Mouse (Mus musculus): ENCODE measurements at regions not wholly inside any gene's neighbourhood (a gene's known extent, or its start where the extent isn't known, plus 50 kb on each side); places are given as distances from the start of the nearest gene placed in this dataset.

DNA sequence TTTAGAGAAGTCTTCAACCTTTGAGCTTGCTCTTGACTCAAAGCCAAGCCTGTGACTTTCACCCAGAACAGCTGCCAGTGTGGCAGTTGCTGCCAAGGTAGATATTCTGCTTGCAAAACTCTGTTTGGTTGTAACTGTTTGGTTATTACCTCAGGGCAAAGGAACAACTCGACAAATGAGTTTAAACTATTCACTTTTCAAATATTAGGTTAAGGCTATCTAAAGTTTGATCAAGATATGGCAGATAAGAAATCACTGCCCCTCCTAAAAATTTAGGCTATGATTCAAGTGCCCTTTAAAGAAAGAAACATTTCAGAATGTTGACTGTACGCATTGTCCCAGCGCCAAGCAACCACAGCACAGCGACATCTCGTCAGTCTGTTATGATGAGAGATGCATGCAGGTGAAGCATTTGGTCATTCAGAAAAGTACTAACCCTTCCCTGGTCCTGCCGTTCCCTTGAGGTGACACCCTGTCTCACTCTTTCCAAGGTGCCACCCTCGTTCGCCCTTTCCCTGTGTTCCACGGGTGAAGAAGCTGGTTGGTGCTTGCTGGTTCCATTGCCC, 81.1 kb upstream of the Mbip start:
- H3K4me2 ChIP-seq (ENCODE audit: low read depth, low read length) = no peak overlapping the region
- no peaks in the 10 kb centered on the region for H3K36me3 ChIP-seq (replicated peaks; ENCODE audit: insufficient read depth, low read length)
- DNase-seq = peak; percentile 20
- H3K4me1 ChIP-seq (ENCODE audit: insufficient read depth) = no peaks in the 10 kb centered on the region
- ATAC-seq = no peak
- H3K9ac ChIP-seq (replicated peaks) = no peak overlapping the region
- peaks cover 8% of the 10 kb centered on the region; the same call in 1 of the 2 replicates for H3K27me3 ChIP-seq (ENCODE audit: insufficient read depth, low read length)
- no peak overlapping the region for H3K4me3 ChIP-seq (ENCODE audit: low read depth, low read length)
- TF ChIP-seq CTCF (IDR thresholded peaks at IDR 0.05; ENCODE audit: low read depth) (no peak), EP300 (IDR thresholded peaks at IDR 0.05; ENCODE audit: low read depth) (no peak)
- H3K9me3 ChIP-seq (ENCODE audit: low read length) = no peaks in the 10 kb centered on the region
- H3K27ac ChIP-seq (ENCODE audit: low read depth) = no peak overlapping the region
- WGBS (ENCODE audit: insufficient replicate concordance) = 65% methylated on average over 9 of the region's 9 CpGs

DNA sequence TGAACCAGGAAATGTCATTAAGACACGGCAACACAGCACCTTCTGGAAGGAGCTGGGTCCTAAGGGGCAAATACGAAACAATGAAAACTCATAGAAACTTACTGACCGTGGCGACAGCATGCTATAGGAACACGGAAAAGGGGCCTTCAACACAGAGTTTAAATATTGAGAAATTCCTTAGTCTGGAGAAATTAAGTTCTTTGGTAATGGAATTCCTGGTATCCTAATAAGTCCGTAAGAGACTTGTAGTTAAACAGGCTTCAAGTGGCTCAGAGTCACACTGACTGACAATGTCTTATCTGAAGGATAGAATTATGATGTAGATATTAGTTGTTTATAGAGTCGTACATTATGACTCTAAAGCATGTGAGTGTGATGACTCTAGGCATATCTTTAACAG, 70.4 kb upstream of the Mbip start:
- Histone ChIP-seq H3K9ac (replicated peaks) (no peak overlapping the region), H3K27ac (ENCODE audit: low read depth) (no peak overlapping the region), H3K27me3 (ENCODE audit: insufficient read depth, low read length) (no peaks in the 10 kb centered on the region), H3K4me1 (ENCODE audit: insufficient read depth) (no peaks in the 10 kb centered on the region), H3K4me2 (ENCODE audit: low read depth, low read length) (no peak overlapping the region), H3K36me3 (replicated peaks; ENCODE audit: insufficient read depth, low read length) (no peaks in the 10 kb centered on the region), H3K4me3 (ENCODE audit: low read depth, low read length) (no peak overlapping the region), H3K9me3 (ENCODE audit: low read length) (no peaks in the 10 kb centered on the region)
- DNase-seq (no peak), ATAC-seq (no peak)
- 77% methylated on average over 7 of the region's 7 CpGs for WGBS (ENCODE audit: insufficient replicate concordance)
- TF ChIP-seq CTCF (IDR thresholded peaks at IDR 0.05; ENCODE audit: low read depth) (no peak), EP300 (IDR thresholded peaks at IDR 0.05; ENCODE audit: low read depth) (no peak)

DNA sequence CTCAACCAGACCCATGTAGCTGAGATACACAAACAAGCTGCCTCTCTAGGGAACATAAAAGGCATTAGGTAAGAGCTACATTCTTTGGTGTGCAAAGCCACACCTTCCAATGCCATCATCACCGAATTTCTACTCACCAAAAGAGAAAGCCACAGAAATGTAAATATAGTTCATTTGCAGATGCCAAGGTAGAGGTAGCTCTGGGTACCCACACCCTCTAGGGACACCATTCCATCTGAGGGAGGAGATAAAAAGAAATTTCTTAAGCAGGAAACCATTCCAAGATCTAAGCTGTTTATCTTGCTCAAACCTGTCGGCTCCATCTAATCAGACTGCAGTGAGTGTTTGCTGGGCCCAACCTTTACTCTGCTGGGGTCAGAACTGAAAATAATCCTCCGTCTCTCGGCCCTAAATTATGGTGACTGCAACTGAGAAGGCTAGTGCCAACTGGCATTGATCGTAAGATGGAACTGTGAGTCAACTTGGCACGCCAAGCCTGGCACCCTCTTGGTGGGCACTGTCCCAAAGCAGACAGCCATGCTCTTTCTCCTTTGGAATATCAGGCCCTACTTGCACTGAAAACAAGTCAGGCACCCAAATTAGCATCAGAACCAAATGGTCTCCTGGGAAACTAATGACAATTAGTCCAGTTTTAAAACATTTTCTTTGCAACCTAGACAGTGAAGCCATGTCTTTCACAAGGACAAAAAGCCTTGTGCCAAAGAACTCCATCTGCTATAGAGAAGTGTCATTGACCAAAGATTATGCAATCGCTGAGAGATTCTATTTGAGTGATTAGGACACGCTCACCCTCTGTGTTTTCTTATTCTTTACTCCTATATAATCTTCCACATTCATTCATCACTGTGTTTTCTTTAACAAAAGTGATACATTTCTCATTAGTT, 69.4 kb upstream of the Mbip start:
- H3K4me3 ChIP-seq (ENCODE audit: low read depth, low read length) = no peak overlapping the region
- no peaks in the 10 kb centered on the region for H3K9me3 ChIP-seq (ENCODE audit: low read length)
- WGBS (ENCODE audit: insufficient replicate concordance) = 59% methylated on average over 8 of the region's 8 CpGs
- no peaks in the 10 kb centered on the region for H3K36me3 ChIP-seq (replicated peaks; ENCODE audit: insufficient read depth, low read length)
- H3K27me3 ChIP-seq (ENCODE audit: insufficient read depth, low read length) = no peaks in the 10 kb centered on the region
- H3K27ac ChIP-seq (ENCODE audit: low read depth) = no peak overlapping the region
- ATAC-seq = no peak
- no peaks in the 10 kb centered on the region for H3K4me1 ChIP-seq (ENCODE audit: insufficient read depth)
- TF ChIP-seq CTCF (IDR thresholded peaks at IDR 0.05; ENCODE audit: low read depth) = no peak
- no peak for TF ChIP-seq EP300 (IDR thresholded peaks at IDR 0.05; ENCODE audit: low read depth)
- no peak for DNase-seq
- H3K9ac ChIP-seq (replicated peaks) = no peak overlapping the region
- no peak overlapping the region for H3K4me2 ChIP-seq (ENCODE audit: low read depth, low read length)

DNA sequence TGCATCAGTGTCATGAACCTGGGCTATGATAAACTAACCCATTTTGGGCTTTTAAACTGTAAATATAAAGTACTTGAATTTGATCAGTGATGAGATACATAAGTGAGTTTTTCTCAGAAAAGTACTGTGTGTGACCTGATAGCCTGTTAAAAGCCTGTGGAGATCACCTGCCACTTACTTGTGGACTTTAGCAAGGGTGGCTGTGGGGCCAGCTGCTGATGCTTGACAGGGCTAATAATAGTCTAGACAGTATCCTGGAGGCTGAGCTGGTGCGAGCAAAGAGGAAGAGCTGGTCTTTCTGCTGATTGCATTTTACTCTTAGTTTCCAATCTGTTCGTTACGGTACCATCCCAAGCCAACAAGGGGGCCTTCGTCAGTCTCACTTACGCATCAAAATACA, 60.0 kb upstream of the Mbip start:
- no peaks in the 10 kb centered on the region for H3K27me3 ChIP-seq (ENCODE audit: insufficient read depth, low read length)

DNA sequence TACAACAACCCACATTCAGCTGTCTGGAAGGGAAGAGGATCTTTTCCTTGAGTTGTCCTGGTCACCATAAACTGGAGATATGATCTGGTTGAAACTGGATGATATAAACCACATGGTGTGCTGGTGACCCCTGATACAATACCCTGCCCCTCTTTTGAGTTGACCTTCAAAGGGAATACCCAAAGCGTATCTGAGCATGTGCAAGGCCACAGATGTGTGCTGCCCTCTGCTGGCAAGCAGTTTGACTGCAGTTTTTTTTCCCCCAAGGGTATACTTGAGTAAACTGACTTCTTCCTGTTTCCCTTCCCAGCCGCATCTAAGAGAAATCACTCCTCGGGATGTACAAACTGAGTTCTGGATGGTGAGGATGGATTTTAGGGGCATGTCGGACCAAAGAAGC, 59.1 kb upstream of the Mbip start:
- Histone ChIP-seq H3K9me3 (ENCODE audit: low read length) (no peaks in the 10 kb centered on the region), H3K4me1 (ENCODE audit: insufficient read depth) (no peaks in the 10 kb centered on the region), H3K27ac (ENCODE audit: low read depth) (no peak overlapping the region), H3K4me3 (ENCODE audit: low read depth, low read length) (no peak overlapping the region), H3K9ac (replicated peaks) (no peak overlapping the region), H3K27me3 (ENCODE audit: insufficient read depth, low read length) (no peaks in the 10 kb centered on the region), H3K36me3 (replicated peaks; ENCODE audit: insufficient read depth, low read length) (no peaks in the 10 kb centered on the region), H3K4me2 (ENCODE audit: low read depth, low read length) (no peak overlapping the region)
- peak; percentile 72 for DNase-seq
- TF ChIP-seq EP300 (IDR thresholded peaks at IDR 0.05; ENCODE audit: low read depth) (no peak), CTCF (IDR thresholded peaks at IDR 0.05; ENCODE audit: low read depth) (peak; percentile 87)
- WGBS (ENCODE audit: insufficient replicate concordance) = 28% methylated on average over 4 of the region's 4 CpGs
- ATAC-seq = 0 out of 2 replicates have a peak, but pooled peaks have one; percentile 29

More for the DNA sequence above, 60.0 kb upstream of the Mbip start:
- H3K4me3 ChIP-seq (ENCODE audit: low read depth, low read length) = no peak overlapping the region
- ATAC-seq (no peak), DNase-seq (no peak)
- H3K36me3 ChIP-seq (replicated peaks; ENCODE audit: insufficient read depth, low read length) = no peaks in the 10 kb centered on the region
- WGBS (ENCODE audit: insufficient replicate concordance) = 74% methylated on average over 5 of the region's 5 CpGs
- no peak overlapping the region for H3K4me2 ChIP-seq (ENCODE audit: low read depth, low read length)
- no peak overlapping the region for H3K9ac ChIP-seq (replicated peaks)
- H3K9me3 ChIP-seq (ENCODE audit: low read length) = no peaks in the 10 kb centered on the region
- TF ChIP-seq CTCF (IDR thresholded peaks at IDR 0.05; ENCODE audit: low read depth) (no peak), EP300 (IDR thresholded peaks at IDR 0.05; ENCODE audit: low read depth) (no peak)
- H3K27ac ChIP-seq (ENCODE audit: low read depth) = no peak overlapping the region
- H3K4me1 ChIP-seq (ENCODE audit: insufficient read depth) = no peaks in the 10 kb centered on the region

DNA sequence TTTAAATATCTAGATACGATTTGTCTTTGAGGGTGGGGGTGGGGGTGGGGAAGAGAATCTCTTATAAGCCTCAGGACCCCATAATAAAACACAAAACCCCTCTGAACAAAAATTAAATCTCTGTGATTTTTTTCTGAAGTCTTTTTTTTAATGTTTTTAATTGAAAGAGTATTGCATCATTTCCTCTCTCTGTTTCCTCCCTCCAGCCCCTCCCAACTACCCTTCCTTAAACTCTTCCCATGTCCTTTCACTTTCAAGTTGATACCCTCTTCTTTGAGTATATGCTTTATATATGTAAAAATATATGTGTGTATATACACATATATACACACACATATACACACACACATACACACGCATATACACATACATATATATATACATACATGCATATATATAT, 58.6 kb upstream of the Mbip start:
- no peaks in the 10 kb centered on the region for H3K9me3 ChIP-seq (ENCODE audit: low read length)
- H3K9ac ChIP-seq (replicated peaks) = no peak overlapping the region
- no peak overlapping the region for H3K27ac ChIP-seq (ENCODE audit: low read depth)
- WGBS (ENCODE audit: insufficient replicate concordance) = 76% methylated on average over 2 of the region's 2 CpGs
- no peaks in the 10 kb centered on the region for H3K4me1 ChIP-seq (ENCODE audit: insufficient read depth)
- no peak overlapping the region for H3K4me3 ChIP-seq (ENCODE audit: low read depth, low read length)
- DNase-seq = no peak
- H3K4me2 ChIP-seq (ENCODE audit: low read depth, low read length) = no peak overlapping the region
- no peak for ATAC-seq
- TF ChIP-seq EP300 (IDR thresholded peaks at IDR 0.05; ENCODE audit: low read depth) (no peak), CTCF (IDR thresholded peaks at IDR 0.05; ENCODE audit: low read depth) (no peak)
- no peaks in the 10 kb centered on the region for H3K27me3 ChIP-seq (ENCODE audit: insufficient read depth, low read length)
- no peaks in the 10 kb centered on the region for H3K36me3 ChIP-seq (replicated peaks; ENCODE audit: insufficient read depth, low read length)
